Mouse (Mus musculus) thymus, postnatal 14 days (tissue): ENCODE data around the gene Rab15.

Source experiments
- DNase-seq: peaks from one replicate; pipeline ENCODE4 v3.0.0; 2021

Rab15 gene

DNA sequence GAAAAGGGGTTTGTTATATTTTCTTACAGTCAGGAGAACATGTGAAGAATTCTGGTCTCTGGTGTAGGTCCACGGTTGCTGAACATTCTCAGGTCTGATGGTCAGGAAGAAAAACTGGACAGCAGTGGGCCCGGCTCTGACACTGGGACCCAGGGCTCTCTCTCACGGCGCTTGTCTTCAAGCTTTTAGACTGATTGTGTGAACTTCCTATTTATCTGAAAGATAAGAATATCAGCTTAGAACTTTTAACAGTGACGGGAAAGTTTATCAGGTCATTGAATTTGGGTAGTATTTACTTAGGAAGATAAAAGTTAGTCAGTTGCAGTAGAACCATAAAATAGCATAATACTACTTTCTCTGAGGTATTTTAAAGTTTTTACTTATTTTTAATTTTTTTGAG is 45.8 kb downstream of the Rab15 start:
- DNase-seq = no peak

DNA sequence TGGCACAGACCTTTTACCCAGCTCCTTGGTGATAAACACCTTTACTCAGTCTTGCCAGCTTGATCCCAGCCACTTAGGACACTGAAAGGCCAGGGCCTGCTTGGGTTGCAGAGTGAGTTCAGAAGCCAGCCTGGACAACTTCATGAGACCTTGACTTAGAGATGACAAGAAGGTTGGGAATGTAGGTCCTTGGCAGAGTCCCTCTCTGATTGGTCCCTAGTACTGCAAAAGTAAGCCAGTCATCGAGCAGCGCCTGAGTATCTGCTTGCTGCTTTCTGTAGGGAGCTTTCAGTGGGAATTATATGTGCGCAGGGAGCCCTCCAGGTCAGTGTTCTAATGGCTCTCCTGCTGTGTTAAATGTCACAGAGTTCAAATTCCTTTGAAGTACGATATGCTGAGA is 47.6 kb downstream of the Rab15 start:
- no peak for DNase-seq

GRCm38 (mm10) chr12:76774652-76775051 is 48.1 kb downstream of the Rab15 start:
- no peak for DNase-seq

GRCm38 (mm10) chr12:76771540-76771939 is 51.2 kb downstream of the Rab15 start:
- no peak for DNase-seq

GRCm38 (mm10) chr12:76770841-76771500 is 51.7 kb downstream of the Rab15 start:
- no peak for DNase-seq

GRCm38 (mm10) chr12:76765901-76766630 is 56.6 kb downstream of the Rab15 start:
- no peak for DNase-seq

GRCm38 (mm10) chr12:76765354-76765851 is 57.3 kb downstream of the Rab15 start, which contains the start of the genes Churc1 and Fntb:
Churc1 (plus strand) TSS chr12:76765538.
Fntb (plus strand) TSS chr12:76765589.
- DNase-seq = peak; percentile 97

DNA sequence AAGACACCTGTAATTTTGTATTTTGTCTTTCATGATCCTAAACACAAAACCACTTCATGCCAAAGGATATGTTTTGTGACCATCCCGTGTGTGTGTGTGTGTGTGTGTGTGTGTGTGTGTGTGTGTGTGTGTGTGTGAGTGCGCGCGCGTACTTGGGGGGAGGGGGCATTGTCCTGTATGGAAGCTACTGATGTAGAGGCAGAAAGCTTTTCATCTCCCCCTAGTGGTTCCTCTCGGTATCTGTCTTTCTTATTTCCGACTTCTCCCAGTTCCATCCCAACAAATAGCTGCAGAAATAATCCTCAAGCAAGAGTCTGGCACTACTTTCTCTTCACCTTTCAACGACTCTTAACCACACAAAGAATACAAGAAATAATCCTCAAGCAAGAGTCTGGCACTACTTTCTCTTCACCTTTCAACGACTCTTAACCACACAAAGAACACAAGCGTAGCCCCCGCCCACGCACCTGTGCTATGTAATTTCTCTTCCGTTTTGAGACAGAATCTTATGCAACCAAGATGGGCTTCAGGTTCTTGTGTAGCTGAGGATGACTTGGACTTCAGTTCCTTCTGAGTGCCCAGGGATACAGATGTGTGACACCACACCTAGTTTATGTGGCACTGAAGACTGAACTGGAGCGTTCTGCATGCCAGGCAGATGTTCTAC is 69.9 kb downstream of the Rab15 start:
- DNase-seq = peak; percentile 74

- DNase-seq = no peak
These were observed 71.7 kb downstream of the Rab15 start for GRCm38 (mm10) chr12:76750866-76751459.
